In the genomic region with DNA sequence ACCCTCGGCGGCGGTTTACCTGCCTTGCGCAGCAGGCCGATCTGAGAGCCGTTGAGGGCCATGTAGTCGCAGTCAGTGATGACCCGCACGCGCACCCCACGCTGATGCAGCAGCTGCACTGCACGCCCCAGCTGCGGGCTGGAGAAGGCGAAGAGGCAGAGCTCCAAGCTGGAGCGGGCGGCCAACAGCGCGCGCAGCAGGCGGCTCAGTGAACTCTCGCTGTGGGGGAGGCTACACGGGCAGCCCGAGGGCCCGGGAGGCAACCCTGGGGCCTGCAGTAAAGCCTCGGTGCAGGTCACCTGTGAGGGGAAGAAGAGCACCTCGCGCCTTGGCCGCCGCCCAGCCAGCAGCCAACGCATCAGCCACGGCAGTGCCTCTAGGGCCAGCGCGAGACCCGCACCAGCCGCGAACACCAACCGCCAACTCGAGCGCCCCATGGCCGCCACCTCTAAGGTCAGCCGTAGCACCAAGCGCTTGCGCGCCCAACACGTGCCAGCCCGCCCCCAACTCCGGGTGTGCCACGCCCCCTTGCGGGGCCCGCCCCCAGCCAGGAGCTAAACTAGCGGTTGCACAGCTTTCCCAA, we compare ENCODE assay signal across 7 mouse cellular contexts. TPM values are rescaled to one million over a fixed set of nuclear protein-coding genes. Genes with fewer than 3 reads are reported as not detected.
DNase-seq lines count a peak whose midpoint lies in the region; ATAC-seq and TF ChIP-seq lines count a peak whose summit lies in the region.

A gene (minus strand): TSS at position 447 of the 583 bp plus-strand sequence.

- peaks cover 14% of the 10 kb centered on the region; the same call in 1 of the 2 replicates for H3K27me3 ChIP-seq in neural tube, embryonic 13.5 days

- H3K9me3 ChIP-seq in neural tube, embryonic 13.5 days = no peaks in the 10 kb centered on the region

- peaks cover 14% of the 10 kb centered on the region for H3K36me3 ChIP-seq in neural tube, embryonic 13.5 days

- TF ChIP-seq CTCF in brain, embryonic 14.5 days (IDR thresholded peaks at IDR 0.05; ENCODE audit: borderline replicate concordance, extremely low read depth, insufficient read depth, insufficient read length) = no peak
- no peak for TF ChIP-seq CTCF in lung, adult 2 months (IDR thresholded peaks at IDR 0.05; ENCODE audit: insufficient read depth, low read length)

- H3K27ac ChIP-seq in neural tube, embryonic 13.5 days (replicated peaks) = no peak within 1 kb of the TSS

- H3K4me3 ChIP-seq in lung, adult 2 months (replicated peaks; ENCODE audit: extremely low read depth, low read depth, low read length) = peak within 1 kb of the TSS; percentile 6
- H3K4me3 ChIP-seq in neural tube, embryonic 13.5 days = peak within 1 kb of the TSS; percentile 43

- DNase-seq in WW6 (ENCODE audit: low read depth, low spot score) = peak; percentile 79
- peak; percentile 65 for DNase-seq in brain, embryonic 14.5 days (ENCODE audit: low read depth)
- peak; percentile 44 to 65 for DNase-seq in gastrocnemius, postnatal 4 days (ENCODE audit: low spot score in 2 of 2)
- peak; percentile 61 for DNase-seq in kidney, adult 18-20 months
- peak; percentile 65 for DNase-seq in lung, adult 2 months
- DNase-seq in testis, postnatal 10 days (ENCODE audit: low spot score) = peak; percentile 85

- peaks cover 6% of the 10 kb centered on the region for H3K4me1 ChIP-seq in lung, adult 2 months (ENCODE audit: control insufficient read depth, insufficient read depth, low read length)
- peaks cover 12% of the 10 kb centered on the region for H3K4me1 ChIP-seq in neural tube, embryonic 13.5 days (replicated peaks)

- peak within 1 kb of the TSS; percentile 66 for H3K9ac ChIP-seq in neural tube, embryonic 13.5 days

- H3K4me2 ChIP-seq in neural tube, embryonic 13.5 days = peak within 1 kb of the TSS; percentile 91

- 2% methylated on average over 51 of the region's 51 CpGs for WGBS in lung, adult 2 months
- under 1% methylated on average over 50 of the region's 51 CpGs for WGBS in neural tube, embryonic 13.5 days

- no peak for TF ChIP-seq POLR2A in brain, embryonic 14.5 days (IDR thresholded peaks at IDR 0.05; ENCODE audit: borderline replicate concordance, extremely low read depth, insufficient read depth, insufficient read length, poor library complexity, severe bottlenecking)
- no peak for TF ChIP-seq POLR2A in lung, adult 2 months (IDR thresholded peaks at IDR 0.05; ENCODE audit: borderline replicate concordance, extremely low read depth, low read depth, low read length)

- ATAC-seq in neural tube, embryonic 13.5 days (ENCODE audit: low read depth) = peak; percentile 87

RNA-seq across cellular contexts. Expression of the gene that starts here (rescaled TPM):
- polyA plus RNA-seq in brain, embryonic 14.5 days (2012; rRNA removed) = 4.3 and 6.1 TPM in 2 replicates
- under 1 TPM; 0.44 to 0.66 TPM for total RNA-seq in gastrocnemius, postnatal 4 days (2021)
- polyA plus RNA-seq in lung, adult 2 months (2012; rRNA removed) = 2.0 and 2.9 TPM in 2 replicates
- polyA plus RNA-seq in neural tube, embryonic 13.5 days (2015; fragmentation: Nextera tagmentation; extraction: Ambion mirVana) = 3.4 and 4.1 TPM in 2 replicates

Comparison
In these comparisons a context has a peak if more than half of its experiments do, and no peak if none do; other contexts are left out.
1. Peak in DNase-seq in gastrocnemius, postnatal 4 days; RNA of the gene not detected or under 1 TPM.